Mouse (Mus musculus): ENCODE data around the gene C77080. TPM values are rescaled to one million over a fixed set of nuclear protein-coding genes. Genes with fewer than 3 reads are reported as not detected.

The C77080 gene
- polyA plus RNA-seq, 1 experiment from 2014 or later = 0.47 TPM

GRCm38 (mm10) chr4:129172529-129172928, 88.7 kb downstream of the C77080 start:
- Histone ChIP-seq H3K4me1 (replicated peaks) (no peaks in the 10 kb centered on the region), H3K4me2 (no peak overlapping the region), H3K9ac (no peak overlapping the region), H3K27me3 (no peaks in the 10 kb centered on the region), H3K9me3 (replicated peaks) (no peaks in the 10 kb centered on the region; the same call in 1 of the 2 replicates), H3K27ac (no peak overlapping the region), H3K36me3 (peaks cover 47% of the 10 kb centered on the region), H3K4me3 (replicated peaks) (no peak overlapping the region)
- no peak for DNase-seq
- WGBS (ENCODE audit: insufficient replicate concordance) = 68% methylated on average over 1 of the region's 1 CpGs
- ATAC-seq (ENCODE audit: low read depth) = no peak

Small RNAs within 50 kb of the gene (microRNA-seq; reads per million reads assigned to microRNA genes)
- not detected for gene Gm22994

Other genes with a start within 250 kb of the C77080 start
- 4.8 and 5.9 TPM in 2 replicates for gene Rnf19b, start 203.1 kb downstream of the C77080 start, polyA plus RNA-seq (2015; fragmentation: Nextera tagmentation; extraction: Ambion mirVana)
- gene Tmem54, start 155.9 kb downstream of the C77080 start, polyA plus RNA-seq (2015; fragmentation: Nextera tagmentation; extraction: Ambion mirVana) = 1.9 and 2.1 TPM in 2 replicates
- gene Hpca, start 139.4 kb downstream of the C77080 start, polyA plus RNA-seq (2015; fragmentation: Nextera tagmentation; extraction: Ambion mirVana) = 0.92 and 1.2 TPM in 2 replicates
- gene Fndc5, start 124.4 kb downstream of the C77080 start, polyA plus RNA-seq (2015; fragmentation: Nextera tagmentation; extraction: Ambion mirVana) = 1.1 TPM in 2 replicates
- gene S100pbp, start 71.7 kb downstream of the C77080 start, polyA plus RNA-seq (2015; fragmentation: Nextera tagmentation; extraction: Ambion mirVana) = 5.8 and 7.4 TPM in 2 replicates
- 69.9 and 78.8 TPM in 2 replicates for gene Yars, start 71.6 kb downstream of the C77080 start, polyA plus RNA-seq (2015; fragmentation: Nextera tagmentation; extraction: Ambion mirVana)
- 0.07 and 0.13 TPM in 2 replicates for gene Sync, start 26.2 kb upstream of the C77080 start, polyA plus RNA-seq (2015; fragmentation: Nextera tagmentation; extraction: Ambion mirVana)
- 290 and 339 TPM in 2 replicates for gene Rbbp4, start 74.0 kb upstream of the C77080 start, polyA plus RNA-seq (2015; fragmentation: Nextera tagmentation; extraction: Ambion mirVana)
- gene Zbtb8os, start 74.3 kb upstream of the C77080 start, polyA plus RNA-seq (2015; fragmentation: Nextera tagmentation; extraction: Ambion mirVana) = 30.4 and 34.6 TPM in 2 replicates
- 2.4 and 2.7 TPM in 2 replicates for gene Zbtb8a, start 116.7 kb upstream of the C77080 start, polyA plus RNA-seq (2015; fragmentation: Nextera tagmentation; extraction: Ambion mirVana)
- gene Zbtb8b, start 179.4 kb upstream of the C77080 start, polyA plus RNA-seq (2015; fragmentation: Nextera tagmentation; extraction: Ambion mirVana) = 0.96 and 1.6 TPM in 2 replicates
- 48.7 and 49.9 TPM in 2 replicates for gene Bsdc1, start 200.2 kb upstream of the C77080 start, polyA plus RNA-seq (2015; fragmentation: Nextera tagmentation; extraction: Ambion mirVana)
- 0.07 TPM in 1 of 2 replicates, not detected in the other for gene Tssk3, start 229.6 kb upstream of the C77080 start, polyA plus RNA-seq (2015; fragmentation: Nextera tagmentation; extraction: Ambion mirVana)
- gene Fam229a, start 229.8 kb upstream of the C77080 start, polyA plus RNA-seq (2015; fragmentation: Nextera tagmentation; extraction: Ambion mirVana) = 0.21 and 0.44 TPM in 2 replicates